Mouse (Mus musculus) embryonic facial prominence, embryonic 11.5 days (tissue): Measurements from ENCODE around the gene Lhb. TPM values are rescaled to one million over a fixed set of nuclear protein-coding genes. Genes with fewer than 3 reads are reported as not detected.
A peak's percentile ranks its signal among the peaks of the same experiment; 100 is the strongest.
"Not testable (repeated sequence)": the region's sequence is repeated elsewhere in the genome, so short reads cannot be mapped to it uniquely, and the experiment has no call there.

Source experiments
- ATAC-seq: fragments of 200-750 bp; cut with Nextera tagmentation; replicated peaks from 2 replicates; pipeline ENCODE4 v1.8.0; 2017; ENCODE audit warnings: low read depth; ENCODE audit not compliant: insufficient number of reproducible peaks, low FRiP score, low TSS enrichment
- DNase-seq: peaks from one replicate; pipeline ENCODE4 v3.0.0-alpha.2; 2015; ENCODE audit warnings: low spot score
- H3K27ac ChIP-seq: fragments of 300-500 bp; sonication (generic); replicated peaks from 2 replicates; pipeline ENCODE4 v1.5.1; 2014; ENCODE audit warnings: mild to moderate bottlenecking, low read depth, low read length, control low read depth
- H3K27me3 ChIP-seq: fragments of 300-500 bp; sonication (generic); 2 replicates; pipeline ENCODE4 v1.6.1; 2014; ENCODE audit warnings: mild to moderate bottlenecking, low read length, moderate library complexity, mixed read lengths; ENCODE audit not compliant: control insufficient read depth, insufficient read depth
- H3K36me3 ChIP-seq: fragments of 300-500 bp; sonication (generic); replicated peaks from 2 replicates; pipeline ENCODE4 v1.6.1; 2014; ENCODE audit warnings: low read depth, mild to moderate bottlenecking, low read length, moderate library complexity, mixed read lengths; ENCODE audit not compliant: control insufficient read depth, insufficient read depth
- H3K4me1 ChIP-seq: fragments of 300-500 bp; sonication (generic); 2 replicates; pipeline ENCODE4 v1.6.1; 2014; ENCODE audit warnings: low read length, mixed read lengths; ENCODE audit not compliant: control insufficient read depth, insufficient read depth
- H3K4me2 ChIP-seq: fragments of 300-500 bp; sonication (generic); 2 replicates; pipeline ENCODE4 v1.6.1; 2014; ENCODE audit warnings: low read depth, mild to moderate bottlenecking, control low read depth, low read length, moderate library complexity
- H3K4me3 ChIP-seq: fragments of 300-500 bp; sonication (generic); 2 replicates; pipeline ENCODE4 v1.5.1; 2014; ENCODE audit warnings: low read depth, low read length, control low read depth
- H3K9ac ChIP-seq: fragments of 300-500 bp; sonication (generic); replicated peaks from 2 replicates; pipeline ENCODE4 v1.6.1; 2014; ENCODE audit warnings: mild to moderate bottlenecking, control low read depth, low read length
- H3K9me3 ChIP-seq: fragments of 300-500 bp; sonication (generic); replicated peaks from 2 replicates; pipeline ENCODE4 v1.6.1; 2016; ENCODE audit warnings: mild to moderate bottlenecking, low read length, inconsistent platforms, mixed read lengths; ENCODE audit not compliant: control insufficient read depth
- WGBS: fragments of 180-500 bp; shearing (Covaris S2); extraction: QIAGEN DNeasy Blood & Tissue Kit; methylation state at CpG from one replicate; pipeline ENCODE4 v1.1.7; 2014; 5-methylcytosine and 5-hydroxymethylcytosine counted together
- polyA plus RNA-seq: library from polyadenylated mRNA; unstranded; fragments of >200 nt; fragmentation: Nextera tagmentation; extraction: Ambion mirVana; gene quantifications from 2 replicates; pipeline ENCODE4 v1.2.1, GENCODE M21; 2014

The Lhb gene
- polyA plus RNA-seq: not detected in 2 replicates

DNA sequence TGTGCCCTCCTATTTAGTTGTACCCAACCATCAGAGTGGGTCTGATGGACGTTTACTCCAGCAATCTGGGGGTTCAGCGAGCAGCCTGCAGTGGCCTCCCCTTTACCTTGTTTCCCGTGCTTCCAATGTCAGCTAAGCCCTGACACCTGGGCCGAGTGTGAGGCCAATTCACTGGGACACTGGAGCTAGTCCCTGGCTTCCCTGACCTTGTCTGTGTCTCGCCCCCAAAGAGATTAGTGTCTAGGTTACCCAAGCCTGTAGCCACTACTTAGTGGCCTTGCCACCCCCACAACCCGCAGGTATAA lies at the start of gene Lhb:
TSS of gene Lhb (plus strand) at position 206 of the 305 bp plus-strand sequence.
- Histone ChIP-seq H3K36me3 (peaks cover 23% of the 10 kb centered on the region), H3K9ac (no peak within 1 kb of the TSS), H3K27me3 (peaks cover 32% of the 10 kb centered on the region), H3K4me2 (peak within 1 kb of the TSS; percentile 19; the same call in 1 of the 2 replicates), H3K4me3 (no peak within 1 kb of the TSS; the same call in 1 of the 2 replicates), H3K4me1 (peaks cover 2% of the 10 kb centered on the region; the same call in 1 of the 2 replicates), H3K9me3 (no peaks in the 10 kb centered on the region), H3K27ac (no peak within 1 kb of the TSS)
- ATAC-seq (no peak), DNase-seq (no peak)
- WGBS: 57% methylated on average over 6 of the region's 6 CpGs

DNA sequence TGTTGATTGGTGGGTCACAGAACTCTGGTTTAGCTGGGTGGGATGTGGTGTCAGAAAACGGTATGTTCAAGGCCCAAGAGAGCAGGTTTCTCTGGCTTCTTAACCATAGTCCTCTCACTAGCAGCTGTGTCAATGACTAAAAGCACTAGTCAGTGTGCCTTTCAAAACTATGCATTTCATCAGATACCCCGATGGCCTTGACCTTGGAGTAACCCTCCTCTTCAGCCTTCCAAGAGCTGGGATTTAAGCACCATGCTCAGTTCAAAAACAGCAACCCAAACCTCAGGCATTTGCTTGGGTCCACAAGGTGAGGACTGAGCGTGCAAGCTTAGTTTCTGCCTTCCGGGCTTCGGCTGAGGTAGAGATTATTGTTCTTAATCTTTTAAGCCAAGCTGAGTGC lies 48.2 kb upstream of the Lhb start:
- no peak overlapping the region for H3K27ac ChIP-seq
- H3K36me3 ChIP-seq: peaks cover 5% of the 10 kb centered on the region
- 75% methylated on average over 5 of the region's 5 CpGs for WGBS
- H3K27me3 ChIP-seq: peaks cover 19% of the 10 kb centered on the region
- H3K9me3 ChIP-seq: no peaks in the 10 kb centered on the region
- ATAC-seq (no peak), DNase-seq (no peak)
- H3K4me2 ChIP-seq: no peak overlapping the region
- 0 out of 2 replicates have a peak, but pooled peaks cover 2% of the 10 kb centered on the region for H3K4me1 ChIP-seq
- H3K9ac ChIP-seq: no peak overlapping the region
- no peak overlapping the region for H3K4me3 ChIP-seq

DNA sequence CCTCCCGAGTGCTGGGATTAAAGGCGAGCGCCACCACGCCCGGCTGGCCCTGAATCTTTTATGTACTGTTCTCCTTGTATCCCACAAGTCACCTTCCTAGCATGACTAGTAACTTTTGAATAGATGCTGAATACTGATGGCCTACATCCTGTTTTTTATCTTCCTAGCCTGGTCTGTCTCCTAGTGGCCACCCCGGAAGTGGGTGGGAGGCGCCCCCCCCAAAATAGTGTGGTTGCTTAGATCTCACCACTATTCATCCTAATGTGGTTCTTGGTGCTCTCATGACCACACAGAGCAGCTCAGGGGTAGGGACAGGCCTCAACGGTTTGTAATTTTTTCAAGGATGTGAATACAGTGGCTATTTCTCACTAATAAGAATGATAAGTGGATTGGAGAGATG lies 46.0 kb upstream of the Lhb start:
- Histone ChIP-seq H3K27me3 (peaks cover 5% of the 10 kb centered on the region), H3K9ac (no peak overlapping the region), H3K27ac (no peak overlapping the region), H3K4me1 (0 out of 2 replicates have a peak, but pooled peaks cover 2% of the 10 kb centered on the region), H3K9me3 (no peaks in the 10 kb centered on the region), H3K4me2 (no peak overlapping the region), H3K36me3 (peaks cover 9% of the 10 kb centered on the region), H3K4me3 (no peak overlapping the region)
- DNase-seq (no peak), ATAC-seq (no peak)
- WGBS: 96% methylated on average over 8 of the region's 8 CpGs

DNA sequence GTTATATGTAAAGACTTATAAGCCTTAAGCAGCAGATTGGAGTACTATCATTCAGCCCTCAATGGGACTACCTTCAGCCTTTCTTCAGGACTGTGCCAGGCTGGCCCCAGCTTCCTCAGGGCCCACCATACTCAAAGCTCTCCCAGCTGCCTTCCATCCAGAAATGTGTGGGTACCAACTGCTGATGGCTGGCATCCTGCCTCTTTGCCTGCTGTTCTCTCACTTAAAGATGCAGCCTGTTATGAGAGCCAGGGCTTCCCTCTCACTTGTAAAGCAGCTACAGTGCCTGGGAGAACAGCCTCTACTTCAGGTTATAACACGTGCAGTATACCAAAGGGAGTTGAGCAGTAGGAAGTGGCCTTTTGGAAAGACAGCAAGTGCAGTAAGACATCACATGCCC lies 44.6 kb upstream of the Lhb start:
- no peak overlapping the region for H3K4me3 ChIP-seq
- no peak overlapping the region for H3K27ac ChIP-seq
- H3K27me3 ChIP-seq: no peaks in the 10 kb centered on the region
- H3K9me3 ChIP-seq: no peaks in the 10 kb centered on the region
- no peak for ATAC-seq
- no peaks in the 10 kb centered on the region for H3K4me1 ChIP-seq
- peaks cover 20% of the 10 kb centered on the region for H3K36me3 ChIP-seq
- no peak for DNase-seq
- H3K4me2 ChIP-seq: no peak overlapping the region
- WGBS: 94% methylated on average over 1 of the region's 1 CpGs
- H3K9ac ChIP-seq: no peak overlapping the region

DNA sequence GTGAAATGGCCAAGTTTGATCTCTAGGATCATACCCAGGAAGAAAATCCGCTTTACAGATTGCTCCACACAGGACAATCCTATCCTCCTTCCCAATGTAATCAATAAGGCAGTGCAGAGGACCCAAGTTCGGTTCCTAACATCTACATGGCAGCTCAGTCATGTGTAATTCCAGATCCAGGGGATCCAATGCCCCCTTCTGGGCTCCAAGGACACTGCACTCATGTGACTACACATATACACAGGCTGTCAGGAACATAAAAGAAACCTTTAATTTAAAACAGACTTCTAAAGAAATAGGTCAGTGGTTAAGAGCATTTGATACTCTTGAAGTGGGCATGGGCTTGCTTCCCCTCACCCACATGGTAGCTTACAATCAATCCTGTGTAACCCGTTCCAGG lies 34.5 kb upstream of the Lhb start:
- ATAC-seq (no peak), DNase-seq (peak; percentile 45)
- Histone ChIP-seq H3K4me3 (no peak overlapping the region), H3K27ac (no peak overlapping the region), H3K27me3 (no peaks in the 10 kb centered on the region), H3K9me3 (no peaks in the 10 kb centered on the region), H3K4me2 (no peak overlapping the region), H3K36me3 (peaks cover 36% of the 10 kb centered on the region), H3K9ac (no peak overlapping the region), H3K4me1 (no peaks in the 10 kb centered on the region)
- WGBS: 78% methylated on average over 3 of the region's 3 CpGs

DNA sequence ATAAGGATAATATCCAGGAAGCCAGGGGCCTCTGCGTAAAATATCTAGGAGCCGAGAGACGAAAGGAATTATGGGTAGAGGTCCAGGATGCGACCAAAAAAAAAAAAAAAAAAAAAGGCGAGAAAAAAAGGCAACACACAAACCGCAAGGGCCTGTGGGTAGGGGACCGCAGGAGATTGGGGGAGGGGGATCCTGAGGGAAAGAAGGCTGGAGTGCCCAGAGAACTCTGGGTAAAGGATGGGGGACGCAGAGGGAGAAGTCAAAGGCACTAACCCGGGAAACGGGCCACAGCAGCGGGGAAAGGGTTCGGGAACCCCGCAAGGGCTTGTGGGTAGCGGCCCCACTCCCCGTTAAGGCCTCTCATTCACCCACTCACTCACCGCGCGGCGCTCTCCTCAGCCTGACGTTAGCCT lies 25.5 kb upstream of the Lhb start:
- H3K9ac ChIP-seq: peak overlapping the region; percentile 82
- no peaks in the 10 kb centered on the region for H3K9me3 ChIP-seq
- peaks cover 3% of the 10 kb centered on the region for H3K36me3 ChIP-seq
- peak; percentile 85 for DNase-seq
- no peaks in the 10 kb centered on the region for H3K27me3 ChIP-seq
- H3K4me2 ChIP-seq: peak overlapping the region; percentile 86
- 0% methylated on average over 20 of the region's 20 CpGs for WGBS
- no peaks in the 10 kb centered on the region for H3K4me1 ChIP-seq
- peak overlapping the region; percentile 62 for H3K4me3 ChIP-seq
- peak; percentile 67 for ATAC-seq
- H3K27ac ChIP-seq: peak overlapping the region; percentile 97

DNA sequence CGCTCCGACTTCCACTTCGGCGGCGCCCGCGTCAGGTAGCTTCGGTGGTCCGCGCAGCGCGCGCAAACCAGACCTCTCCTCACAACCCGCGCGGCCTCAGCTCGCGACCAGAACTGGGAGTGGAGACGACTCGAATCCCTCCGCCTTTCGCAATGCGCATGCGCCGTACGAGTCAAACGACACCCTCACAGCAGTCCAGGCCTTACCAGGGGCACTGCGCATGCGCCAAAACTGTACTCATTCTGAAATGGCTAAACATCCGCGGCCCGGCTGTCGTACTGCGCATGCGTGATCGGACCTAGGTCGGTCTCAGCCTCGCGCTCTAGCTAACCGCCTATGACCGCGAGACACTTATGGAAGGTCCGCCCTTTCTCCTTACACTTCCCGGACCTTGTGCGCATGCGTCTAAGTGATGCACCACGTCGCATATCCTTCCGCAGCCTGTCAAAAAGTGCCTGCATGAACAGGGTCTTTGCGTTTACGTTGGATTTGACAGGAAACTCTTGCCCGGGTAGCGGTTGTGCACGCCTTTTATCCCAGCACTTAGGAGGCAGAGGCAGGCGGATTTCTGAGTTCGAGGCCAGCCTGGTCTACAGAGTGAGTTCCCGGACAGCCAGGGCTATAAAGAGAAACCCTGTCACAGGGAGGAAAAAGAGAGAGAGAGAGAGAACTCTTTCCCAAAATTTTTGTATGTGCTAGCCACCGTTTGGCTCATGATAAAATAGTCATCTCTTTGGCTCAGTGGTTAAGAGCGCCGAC lies 24.9 kb upstream of the Lhb start, which contains the start of gene Snrnp70:
TSS of gene Snrnp70 (minus strand) at position 165 of the 759 bp plus-strand sequence.
- Histone ChIP-seq H3K4me3 (peak within 1 kb of the TSS; percentile 62), H3K36me3 (peaks cover 3% of the 10 kb centered on the region), H3K4me1 (no peaks in the 10 kb centered on the region), H3K9me3 (no peaks in the 10 kb centered on the region), H3K9ac (peak within 1 kb of the TSS; percentile 82), H3K27me3 (no peaks in the 10 kb centered on the region), H3K27ac (peak within 1 kb of the TSS; percentile 97), H3K4me2 (peak within 1 kb of the TSS; percentile 86)
- DNase-seq (peak; percentile 100), ATAC-seq (peak; percentile 96)
- under 1% methylated on average over 60 of the region's 60 CpGs for WGBS

DNA sequence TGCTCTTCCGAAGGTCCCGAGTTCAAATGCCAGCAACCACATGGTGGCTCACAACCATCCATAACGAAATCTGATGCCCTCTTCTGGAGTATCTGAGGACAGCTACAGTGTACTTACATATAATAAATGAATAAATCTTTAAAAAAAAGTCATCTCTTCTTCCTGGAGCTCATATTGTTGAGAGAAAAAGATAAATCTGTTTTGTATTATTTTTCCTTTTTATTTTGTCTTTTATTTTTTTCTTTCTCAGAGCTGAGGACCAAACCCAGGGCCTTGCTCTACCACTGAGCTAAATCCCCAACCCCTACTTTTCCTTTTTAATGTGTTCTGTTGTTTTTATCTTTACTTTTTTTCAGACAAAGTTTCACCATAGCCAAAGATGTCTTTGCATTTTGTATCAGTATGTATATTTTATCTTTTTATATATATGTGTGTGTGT lies 24.3 kb upstream of the Lhb start:
- H3K27me3 ChIP-seq, H3K4me1 ChIP-seq, H3K4me3 ChIP-seq, H3K4me2 ChIP-seq, H3K36me3 ChIP-seq, H3K9ac ChIP-seq, ATAC-seq, H3K27ac ChIP-seq, DNase-seq, H3K9me3 ChIP-seq: not testable (repeated sequence)
- WGBS: 4% methylated on average over 3 of the region's 3 CpGs
